Mouse (Mus musculus) midbrain, embryonic 12.5 days (tissue): ENCODE data around the gene Gm9507. TPM values are rescaled to one million over a fixed set of nuclear protein-coding genes. Genes with fewer than 3 reads are reported as not detected.
A peak's percentile ranks its signal among the peaks of the same experiment; 100 is the strongest.

Experiments used
- ATAC-seq: fragments of 200-750 bp; cut with Nextera tagmentation; 2 replicates; pipeline ENCODE4 v1.8.0; 2017; ENCODE audit warnings: low read depth, moderate TSS enrichment, moderate library complexity; ENCODE audit not compliant: low FRiP score
- H3K27ac ChIP-seq: fragments of 300-500 bp; sonication (generic); replicated peaks from 2 replicates; pipeline ENCODE4 v1.5.1; 2016; ENCODE audit warnings: mild to moderate bottlenecking
- H3K27me3 ChIP-seq: fragments of 300-500 bp; sonication (generic); 2 replicates; pipeline ENCODE4 v1.6.1; 2016; ENCODE audit warnings: mild to moderate bottlenecking
- H3K36me3 ChIP-seq: fragments of 300-500 bp; sonication (generic); 2 replicates; pipeline ENCODE4 v1.6.1; 2016
- H3K4me1 ChIP-seq: fragments of 300-500 bp; sonication (generic); 2 replicates; pipeline ENCODE4 v1.6.1; 2016
- H3K4me2 ChIP-seq: fragments of 300-500 bp; sonication (generic); replicated peaks from 2 replicates; pipeline ENCODE4 v1.6.1; 2016; ENCODE audit warnings: mild to moderate bottlenecking, moderate library complexity
- H3K4me3 ChIP-seq: fragments of 300-500 bp; sonication (generic); 2 replicates; pipeline ENCODE4 v1.5.1; 2016; ENCODE audit warnings: mild to moderate bottlenecking
- H3K9ac ChIP-seq: fragments of 300-500 bp; sonication (generic); replicated peaks from 2 replicates; pipeline ENCODE4 v1.6.1; 2016; ENCODE audit warnings: mild to moderate bottlenecking, moderate library complexity
- H3K9me3 ChIP-seq: fragments of 300-500 bp; sonication (generic); 2 replicates; pipeline ENCODE4 v1.6.1; 2016; ENCODE audit warnings: mild to moderate bottlenecking
- WGBS: fragments of 180-500 bp; shearing (Covaris S2); methylation state at CpG from one replicate; pipeline ENCODE4 v1.1.7; 2016; 5-methylcytosine and 5-hydroxymethylcytosine counted together
- polyA plus RNA-seq: library from polyadenylated mRNA; unstranded; fragments of >200 nt; fragmentation: Nextera tagmentation; extraction: Ambion mirVana; gene quantifications from 2 replicates; pipeline ENCODE4 v1.2.1, GENCODE M21; 2016

The Gm9507 gene
- not detected in 2 replicates for polyA plus RNA-seq

- Histone ChIP-seq H3K9me3 (peaks cover 6% of the 10 kb centered on the region; the same call in 1 of the 2 replicates), H3K4me1 (no peaks in the 10 kb centered on the region), H3K36me3 (no peaks in the 10 kb centered on the region), H3K9ac (no peak within 1 kb of the TSS), H3K27ac (no peak within 1 kb of the TSS), H3K4me2 (no peak within 1 kb of the TSS), H3K4me3 (no peak within 1 kb of the TSS), H3K27me3 (no peaks in the 10 kb centered on the region)
- WGBS, result 79% methylated on average over 5 of the region's 5 CpGs
- no peak for ATAC-seq
Observed at GRCm38 (mm10) chr10:77811743-77812142, at the start of gene Gm9507. Gene Gm9507 (minus strand): TSS chr10:77811843.

GRCm38 (mm10) chr10:77852559-77852958, 40.9 kb upstream of the Gm9507 start, which contains the start of gene Gm10318:
Gene Gm10318 (plus strand): TSS chr10:77852859.
- WGBS, result 76% methylated on average over 9 of the region's 9 CpGs
- H3K4me2 ChIP-seq, result no peak within 1 kb of the TSS
- H3K36me3 ChIP-seq, result no peaks in the 10 kb centered on the region
- no peaks in the 10 kb centered on the region for H3K27me3 ChIP-seq
- H3K9me3 ChIP-seq, result no peaks in the 10 kb centered on the region
- H3K4me3 ChIP-seq, result no peak within 1 kb of the TSS
- no peak within 1 kb of the TSS for H3K9ac ChIP-seq
- peak within 1 kb of the TSS; percentile 42; the same call in 1 of the 2 replicates for H3K27ac ChIP-seq
- H3K4me1 ChIP-seq, result no peaks in the 10 kb centered on the region
- no peak for ATAC-seq

- Histone ChIP-seq H3K27ac (no peak overlapping the region), H3K27me3 (no peaks in the 10 kb centered on the region), H3K9me3 (peaks cover 6% of the 10 kb centered on the region; the same call in 1 of the 2 replicates), H3K4me2 (no peak overlapping the region), H3K4me3 (no peak overlapping the region), H3K4me1 (no peaks in the 10 kb centered on the region), H3K36me3 (no peaks in the 10 kb centered on the region), H3K9ac (no peak overlapping the region)
- WGBS, result 84% methylated on average over 2 of the region's 2 CpGs
- no peak for ATAC-seq
Observed at GRCm38 (mm10) chr10:77847538-77847937, 35.9 kb upstream of the Gm9507 start.

- no peak overlapping the region for H3K27ac ChIP-seq
- H3K4me1 ChIP-seq, result no peaks in the 10 kb centered on the region
- no peaks in the 10 kb centered on the region for H3K36me3 ChIP-seq
- H3K4me3 ChIP-seq, result no peak overlapping the region
- WGBS, result 18% methylated on average over 2 of the region's 2 CpGs
- no peak overlapping the region for H3K4me2 ChIP-seq
- H3K27me3 ChIP-seq, result no peaks in the 10 kb centered on the region
- peaks cover 6% of the 10 kb centered on the region; the same call in 1 of the 2 replicates for H3K9me3 ChIP-seq
- no peak overlapping the region for H3K9ac ChIP-seq
- no peak for ATAC-seq
Observed at GRCm38 (mm10) chr10:77846961-77847360, 35.3 kb upstream of the Gm9507 start.

- WGBS, result 64% methylated on average over 2 of the region's 3 CpGs
- Histone ChIP-seq H3K4me1 (no peaks in the 10 kb centered on the region), H3K4me3 (no peak within 1 kb of the TSS), H3K9me3 (peaks cover 6% of the 10 kb centered on the region; the same call in 1 of the 2 replicates), H3K36me3 (no peaks in the 10 kb centered on the region), H3K9ac (no peak within 1 kb of the TSS), H3K4me2 (no peak within 1 kb of the TSS), H3K27ac (no peak within 1 kb of the TSS), H3K27me3 (no peaks in the 10 kb centered on the region)
- no peak for ATAC-seq
Observed at GRCm38 (mm10) chr10:77846503-77846902, 34.9 kb upstream of the Gm9507 start, which contains the start of gene Gm36176. Gene Gm36176 (plus strand): TSS chr10:77846803.

- Histone ChIP-seq H3K9ac (no peak overlapping the region), H3K4me3 (no peak overlapping the region), H3K4me2 (no peak overlapping the region), H3K9me3 (peaks cover 6% of the 10 kb centered on the region; the same call in 1 of the 2 replicates), H3K27ac (no peak overlapping the region), H3K36me3 (no peaks in the 10 kb centered on the region), H3K4me1 (no peaks in the 10 kb centered on the region), H3K27me3 (no peaks in the 10 kb centered on the region)
- ATAC-seq, result no peak
- WGBS, result 82% methylated on average over 6 of the region's 6 CpGs
Observed at GRCm38 (mm10) chr10:77839006-77839405, 27.4 kb upstream of the Gm9507 start.

GRCm38 (mm10) chr10:77835647-77836046, 24.0 kb upstream of the Gm9507 start, which contains the start of gene Krtap10-10:
Gene Krtap10-10 (plus strand): TSS chr10:77835947.
- ATAC-seq, result no peak
- WGBS, result 76% methylated on average over 9 of the region's 9 CpGs
- Histone ChIP-seq H3K27me3 (no peaks in the 10 kb centered on the region), H3K9me3 (no peaks in the 10 kb centered on the region), H3K36me3 (no peaks in the 10 kb centered on the region), H3K9ac (no peak within 1 kb of the TSS), H3K4me1 (no peaks in the 10 kb centered on the region), H3K4me2 (no peak within 1 kb of the TSS), H3K27ac (no peak within 1 kb of the TSS), H3K4me3 (no peak within 1 kb of the TSS)

- H3K4me3 ChIP-seq, result no peak within 1 kb of the TSS
- 66% methylated on average over 5 of the region's 6 CpGs for WGBS
- ATAC-seq, result no peak
- no peaks in the 10 kb centered on the region for H3K27me3 ChIP-seq
- peaks cover 3% of the 10 kb centered on the region; the same call in 1 of the 2 replicates for H3K9me3 ChIP-seq
- H3K4me1 ChIP-seq, result no peaks in the 10 kb centered on the region
- H3K4me2 ChIP-seq, result no peak within 1 kb of the TSS
- H3K9ac ChIP-seq, result no peak within 1 kb of the TSS
- no peak within 1 kb of the TSS for H3K27ac ChIP-seq
- no peaks in the 10 kb centered on the region for H3K36me3 ChIP-seq
Observed at GRCm38 (mm10) chr10:77826951-77827350, 15.3 kb upstream of the Gm9507 start, which contains the start of gene Krtap10-4. Gene Krtap10-4 (minus strand): TSS chr10:77827095.

- H3K27me3 ChIP-seq, result peaks cover 3% of the 10 kb centered on the region; the same call in 1 of the 2 replicates
- H3K4me3 ChIP-seq, result no peak overlapping the region
- ATAC-seq, result no peak
- H3K4me2 ChIP-seq, result no peak overlapping the region
- no peaks in the 10 kb centered on the region for H3K4me1 ChIP-seq
- no peak overlapping the region for H3K27ac ChIP-seq
- WGBS, result 22% methylated on average over 4 of the region's 4 CpGs
- H3K9ac ChIP-seq, result no peak overlapping the region
- no peaks in the 10 kb centered on the region for H3K36me3 ChIP-seq
- peaks cover 3% of the 10 kb centered on the region; the same call in 1 of the 2 replicates for H3K9me3 ChIP-seq
Observed at GRCm38 (mm10) chr10:77819203-77819602, 7.6 kb upstream of the Gm9507 start.

- Histone ChIP-seq H3K9ac (no peak overlapping the region), H3K4me2 (no peak overlapping the region), H3K27me3 (peaks cover 3% of the 10 kb centered on the region; the same call in 1 of the 2 replicates), H3K4me1 (no peaks in the 10 kb centered on the region), H3K27ac (no peak overlapping the region), H3K36me3 (no peaks in the 10 kb centered on the region), H3K4me3 (no peak overlapping the region), H3K9me3 (peaks cover 3% of the 10 kb centered on the region; the same call in 1 of the 2 replicates)
- 92% methylated on average over 4 of the region's 4 CpGs for WGBS
- ATAC-seq, result no peak
Observed at GRCm38 (mm10) chr10:77818523-77818922, 6.9 kb upstream of the Gm9507 start.

- WGBS, result 43% methylated on average over 5 of the region's 5 CpGs
- Histone ChIP-seq H3K4me2 (no peak overlapping the region), H3K27me3 (peaks cover 3% of the 10 kb centered on the region; the same call in 1 of the 2 replicates), H3K9ac (no peak overlapping the region), H3K4me3 (no peak overlapping the region), H3K4me1 (no peaks in the 10 kb centered on the region), H3K27ac (no peak overlapping the region), H3K36me3 (no peaks in the 10 kb centered on the region), H3K9me3 (no peaks in the 10 kb centered on the region)
- ATAC-seq, result no peak
Observed at GRCm38 (mm10) chr10:77815514-77815913, 3.9 kb upstream of the Gm9507 start.

GRCm38 (mm10) chr10:77814382-77814781, 2.7 kb upstream of the Gm9507 start, which contains the start of gene Gm2696:
Gene Gm2696 (plus strand): TSS chr10:77814682.
- Histone ChIP-seq H3K27me3 (peaks cover 3% of the 10 kb centered on the region; the same call in 1 of the 2 replicates), H3K4me1 (no peaks in the 10 kb centered on the region), H3K36me3 (no peaks in the 10 kb centered on the region), H3K4me2 (no peak within 1 kb of the TSS), H3K9ac (no peak within 1 kb of the TSS), H3K4me3 (no peak within 1 kb of the TSS), H3K9me3 (peaks cover 6% of the 10 kb centered on the region; the same call in 1 of the 2 replicates), H3K27ac (no peak within 1 kb of the TSS)
- no peak for ATAC-seq
- 63% methylated on average over 4 of the region's 4 CpGs for WGBS
